ENCODE assay signal across 20 mouse cellular contexts in genomic region chr8:126578641-126579040, GRCm38 (mm10).
"Had no signal": no experiment of that assay in that cellular context is flagged by ENCODE, and none has a peak within 500 bp of the region (broad histone marks: within the 10 kb centered on the region; RNA-seq: fewer than 3 reads in every experiment).

No protein-coding gene starts in this region.

- H3K9me3 ChIP-seq: lung, embryonic 15.5 days; midbrain, embryonic 13.5 days; midbrain, embryonic 15.5 days; neural tube, embryonic 13.5 days; neural tube, embryonic 15.5 days had no signal

- H3K27me3 ChIP-seq: lung, embryonic 15.5 days; megakaryocyte, embryonic 14.5 days; midbrain, embryonic 13.5 days; midbrain, embryonic 15.5 days; neural tube, embryonic 13.5 days; neural tube, embryonic 15.5 days had no signal

- H3K9ac ChIP-seq: lung, embryonic 15.5 days; midbrain, embryonic 13.5 days; midbrain, embryonic 15.5 days; neural tube, embryonic 13.5 days; neural tube, embryonic 15.5 days had no signal

- DNase-seq: lung, adult 2 months; lung, postnatal 14 days; lung, postnatal 36 days; retina, postnatal 1 day; right cerebral cortex, adult 18-20 months; right cerebral cortex, postnatal 25 days; right cerebral cortex, postnatal 4 days; spleen, adult 18-20 months; thymus, adult 18-20 months; thymus, postnatal 14 days; thymus, postnatal 36 days had no signal

- H3K36me3 ChIP-seq: midbrain, embryonic 15.5 days; neural tube, embryonic 15.5 days had no signal

- H3K4me2 ChIP-seq: lung, embryonic 15.5 days; midbrain, embryonic 11.5 days; midbrain, embryonic 13.5 days; midbrain, embryonic 15.5 days; neural tube, embryonic 13.5 days; neural tube, embryonic 15.5 days had no signal

- H3K27ac ChIP-seq: lung, embryonic 15.5 days; macrophage; midbrain, embryonic 13.5 days; midbrain, embryonic 15.5 days; neural tube, embryonic 13.5 days; neural tube, embryonic 15.5 days had no signal

- ATAC-seq: lung, postnatal 0 days; midbrain, embryonic 13.5 days; midbrain, embryonic 15.5 days had no signal

- H3K4me3 ChIP-seq: lung, embryonic 15.5 days; megakaryocyte, embryonic 14.5 days; midbrain, embryonic 13.5 days; midbrain, embryonic 15.5 days; neural tube, embryonic 13.5 days; neural tube, embryonic 15.5 days had no signal
